Mouse (Mus musculus) adrenal gland, adult 18-20 months (tissue): ENCODE results near the gene Prmt9. TPM values are rescaled to one million over a fixed set of nuclear protein-coding genes. Genes with fewer than 3 reads are reported as not detected.

Experiments used
- total RNA-seq, 2 experiments: library from RNA; stranded (reverse); gene quantifications; 1 replicate in 1 of 2; 2 replicates in 1 of 2; pipeline ENCODE4 v1.2.3; 2021

The Prmt9 gene
- total RNA-seq, 2 experiments from 2014 or later = 13.5 to 19.6 TPM

Other genes starting within 250 kb of the Prmt9 start
- 10 to 100 TPM; 12.3 to 26.2 TPM for gene Arhgap10, start 31.4 kb upstream of the Prmt9 start, total RNA-seq
- gene Tmem184c, start 61.3 kb downstream of the Prmt9 start, total RNA-seq = 10 to 100 TPM; 24.4 to 31.3 TPM
- 10 to 100 TPM; 21.5 to 21.9 TPM for gene Ednra, start 175.1 kb downstream of the Prmt9 start, total RNA-seq